8 mouse cellular contexts compared by ENCODE assay signal in the genomic region with DNA sequence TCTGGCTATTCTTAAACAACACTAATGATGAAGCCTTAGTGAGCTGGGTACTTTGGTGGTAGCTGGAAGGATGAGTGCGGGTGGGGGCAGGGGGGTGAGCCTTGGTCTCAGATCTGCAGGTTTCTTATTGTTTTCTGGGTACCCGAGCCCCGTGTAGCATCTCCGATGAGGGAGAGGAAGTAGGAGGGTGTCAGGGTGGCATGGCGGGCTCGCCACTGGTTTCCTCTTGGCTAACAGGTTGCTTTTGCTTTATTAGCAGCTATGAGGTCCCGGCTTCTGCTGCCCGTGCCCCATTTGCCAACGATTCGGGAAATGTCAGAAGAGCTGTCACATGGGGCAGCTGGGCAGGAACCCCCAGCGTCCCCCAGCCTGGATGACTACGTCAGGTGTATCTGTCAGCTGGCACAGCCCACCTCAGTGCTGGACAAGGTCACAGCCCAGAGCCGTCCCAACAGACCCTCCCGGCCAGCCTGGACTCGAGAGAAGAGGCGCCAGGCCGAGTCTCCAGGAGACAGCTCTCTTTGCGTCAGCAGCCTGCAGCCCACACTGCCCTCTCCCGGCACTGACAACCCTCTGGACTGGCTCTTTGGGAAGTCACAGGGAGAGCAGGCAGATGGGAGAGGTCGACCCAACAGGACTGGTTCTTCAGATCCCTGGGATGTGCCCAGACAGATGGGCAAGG. TPM values are rescaled to one million over a fixed set of nuclear protein-coding genes. Genes with fewer than 3 reads are reported as not detected.
DNase-seq lines count a peak whose midpoint lies in the region; ATAC-seq lines count a peak whose summit lies in the region.

No protein-coding gene starts in this region.

- peaks cover 15% of the 10 kb centered on the region for H3K4me1 ChIP-seq in heart, embryonic 11.5 days (ENCODE audit: control insufficient read depth, insufficient read depth, low read length)

- WGBS in heart, embryonic 11.5 days (ENCODE audit: insufficient replicate concordance) = 57% methylated on average over 20 of the region's 20 CpGs

- no peak overlapping the region for H3K27ac ChIP-seq in heart, embryonic 11.5 days (ENCODE audit: low read depth, low read length)

- peak; percentile 57; the same call in 1 of the 2 replicates for ATAC-seq in heart, embryonic 11.5 days (replicated peaks; ENCODE audit: insufficient number of reproducible peaks, low FRiP score, low TSS enrichment)
- peak; percentile 24 for ATAC-seq in megakaryocyte progenitor cell, adult 5-6 weeks (replicated peaks; ENCODE audit: poor library complexity)
- ATAC-seq in inflammation-experienced regulatory T-cells, adult 6 months = no peak

- H3K4me2 ChIP-seq in heart, embryonic 11.5 days = peak overlapping the region; percentile 53

- H3K36me3 ChIP-seq in heart, embryonic 11.5 days (ENCODE audit: control insufficient read depth, insufficient read depth, low read length) = no peaks in the 10 kb centered on the region

- no peaks in the 10 kb centered on the region for H3K27me3 ChIP-seq in heart, embryonic 11.5 days (ENCODE audit: control insufficient read depth, insufficient read depth, low read length)

- H3K4me3 ChIP-seq in heart, embryonic 11.5 days (ENCODE audit: low read depth, low read length) = no peak overlapping the region

- peak overlapping the region; percentile 46; the same call in 1 of the 2 replicates for H3K9ac ChIP-seq in heart, embryonic 11.5 days (ENCODE audit: low read depth, low read length)

- H3K9me3 ChIP-seq in heart, embryonic 11.5 days (replicated peaks; ENCODE audit: control insufficient read depth, low read length) = no peaks in the 10 kb centered on the region

- peak; percentile 49 for DNase-seq in ovary, postnatal 36 days (ENCODE audit: low spot score)
- no peak for DNase-seq in ovary, postnatal 10 days (ENCODE audit: low spot score)
- DNase-seq in kidney, postnatal 14 days = peak; percentile 69
- no peak for DNase-seq in c-Kit-positive CD71-positive TER-119-positive erythroid progenitor cells, embryonic 14.5 days (ENCODE audit: low spot score)
- DNase-seq in B cell, adult 2 months = no peak

RNA-seq across cellular contexts. Expression of a gene that starts 1.2 kb away (rescaled TPM):
- 4.1 and 5.9 TPM in 2 replicates for polyA plus RNA-seq in heart, embryonic 11.5 days (2014; fragmentation: Nextera tagmentation; extraction: Ambion mirVana)
- total RNA-seq in megakaryocyte progenitor cell, adult 5-6 weeks (2015) = 0.44 TPM in 1 of 2 replicates, not detected in the other
- total RNA-seq in megakaryocyte progenitor cell, adult 5-6 weeks (2017) = 0.08 TPM in 1 of 2 replicates, not detected in the other
- not detected for polyA plus RNA-seq in inflammation-experienced regulatory T-cells, adult 6 months (2017; shearing (Covaris generic))

RNA-seq across cellular contexts. Expression of a gene that starts 22.2 kb away (rescaled TPM):
- 5.7 and 6.9 TPM in 2 replicates for polyA plus RNA-seq in heart, embryonic 11.5 days (2014; fragmentation: Nextera tagmentation; extraction: Ambion mirVana)
- 44.9 and 57.1 TPM in 2 replicates for total RNA-seq in megakaryocyte progenitor cell, adult 5-6 weeks (2015)
- 35.8 and 40.9 TPM in 2 replicates for total RNA-seq in megakaryocyte progenitor cell, adult 5-6 weeks (2017)
- 1 to 10 TPM; 1.6 to 3.9 (median 1.9) TPM for polyA plus RNA-seq in inflammation-experienced regulatory T-cells, adult 6 months (2017; shearing (Covaris generic))

RNA-seq across cellular contexts. Expression of a gene that starts 22.8 kb away (rescaled TPM):
- 104 and 106 TPM in 2 replicates for polyA plus RNA-seq in heart, embryonic 11.5 days (2014; fragmentation: Nextera tagmentation; extraction: Ambion mirVana)
- total RNA-seq in megakaryocyte progenitor cell, adult 5-6 weeks (2015) = 129 and 134 TPM in 2 replicates
- 58.4 and 63.3 TPM in 2 replicates for total RNA-seq in megakaryocyte progenitor cell, adult 5-6 weeks (2017)
- polyA plus RNA-seq in inflammation-experienced regulatory T-cells, adult 6 months (2017; shearing (Covaris generic)) = 10 to 100 TPM; 32.2 to 36.2 (median 33.5) TPM

Comparison
In these comparisons a context has a peak if more than half of its experiments do, and no peak if none do; other contexts are left out.
1. DNase-seq: peak in ovary, postnatal 36 days (single experiment) and kidney, postnatal 14 days (single experiment); none in ovary, postnatal 10 days (single experiment), c-Kit-positive CD71-positive TER-119-positive erythroid progenitor cells, embryonic 14.5 days (single experiment) and B cell, adult 2 months (0 of 2).